Mouse (Mus musculus): ENCODE data around the gene Traf1. TPM values are rescaled to one million over a fixed set of nuclear protein-coding genes. Genes with fewer than 3 reads are reported as not detected.

Traf1 gene
- polyA plus RNA-seq, 1 experiment from 2014 or later, result 3.3 TPM

GRCm38 (mm10) chr2:34971080-34971888 is 9.7 kb upstream of the Traf1 start:
- H3K27me3 ChIP-seq (ENCODE audit: control insufficient read depth, insufficient read depth, low read length), result no peaks in the 10 kb centered on the region
- H3K36me3 ChIP-seq (ENCODE audit: control insufficient read depth, insufficient read depth), result no peaks in the 10 kb centered on the region
- ATAC-seq (replicated peaks; ENCODE audit: extremely low read depth, insufficient read depth, low FRiP score), result no peak
- WGBS, result 71% methylated on average over 11 of the region's 11 CpGs
- no peak overlapping the region for H3K4me2 ChIP-seq (ENCODE audit: low read depth, low read length)
- peaks cover 5% of the 10 kb centered on the region; the same call in 1 of the 2 replicates for H3K9me3 ChIP-seq (replicated peaks; ENCODE audit: control insufficient read depth, low read length)
- H3K4me3 ChIP-seq (ENCODE audit: low read length), result no peak overlapping the region
- H3K9ac ChIP-seq (ENCODE audit: low read length), result no peak overlapping the region
- H3K4me1 ChIP-seq (ENCODE audit: control insufficient read depth, insufficient read depth, low read length), result 0 out of 2 replicates have a peak, but pooled peaks cover 8% of the 10 kb centered on the region
- no peak overlapping the region for H3K27ac ChIP-seq (ENCODE audit: low read length)

GRCm38 (mm10) chr2:34970092-34970750 is 8.6 kb upstream of the Traf1 start:
- no peak; the same call in 1 of the 2 replicates for ATAC-seq (replicated peaks; ENCODE audit: extremely low read depth, insufficient read depth, low FRiP score)
- Histone ChIP-seq H3K4me1 (ENCODE audit: control insufficient read depth, insufficient read depth, low read length) (0 out of 2 replicates have a peak, but pooled peaks cover 8% of the 10 kb centered on the region), H3K27me3 (ENCODE audit: control insufficient read depth, insufficient read depth, low read length) (no peaks in the 10 kb centered on the region), H3K9ac (ENCODE audit: low read length) (no peak overlapping the region), H3K9me3 (replicated peaks; ENCODE audit: control insufficient read depth, low read length) (peaks cover 4% of the 10 kb centered on the region; the same call in 1 of the 2 replicates), H3K36me3 (ENCODE audit: control insufficient read depth, insufficient read depth) (no peaks in the 10 kb centered on the region), H3K4me2 (ENCODE audit: low read depth, low read length) (no peak overlapping the region), H3K4me3 (ENCODE audit: low read length) (no peak overlapping the region), H3K27ac (ENCODE audit: low read length) (no peak overlapping the region)
- WGBS, result 23% methylated on average over 9 of the region's 9 CpGs

- Histone ChIP-seq H3K27me3 (ENCODE audit: control insufficient read depth, insufficient read depth, low read length) (no peaks in the 10 kb centered on the region), H3K4me2 (ENCODE audit: low read depth, low read length) (no peak overlapping the region), H3K9me3 (replicated peaks; ENCODE audit: control insufficient read depth, low read length) (no peaks in the 10 kb centered on the region), H3K9ac (ENCODE audit: low read length) (no peak overlapping the region), H3K36me3 (ENCODE audit: control insufficient read depth, insufficient read depth) (no peaks in the 10 kb centered on the region), H3K4me3 (ENCODE audit: low read length) (no peak overlapping the region), H3K27ac (ENCODE audit: low read length) (no peak overlapping the region), H3K4me1 (ENCODE audit: control insufficient read depth, insufficient read depth, low read length) (0 out of 2 replicates have a peak, but pooled peaks cover 8% of the 10 kb centered on the region)
- no peak for ATAC-seq (replicated peaks; ENCODE audit: extremely low read depth, insufficient read depth, low FRiP score)
- WGBS, result 49% methylated on average over 7 of the region's 7 CpGs
Observed at GRCm38 (mm10) chr2:34969166-34969565, 7.6 kb upstream of the Traf1 start.

- Histone ChIP-seq H3K9ac (ENCODE audit: low read length) (no peak overlapping the region), H3K36me3 (ENCODE audit: control insufficient read depth, insufficient read depth) (no peaks in the 10 kb centered on the region), H3K4me1 (ENCODE audit: control insufficient read depth, insufficient read depth, low read length) (0 out of 2 replicates have a peak, but pooled peaks cover 12% of the 10 kb centered on the region), H3K9me3 (replicated peaks; ENCODE audit: control insufficient read depth, low read length) (no peaks in the 10 kb centered on the region), H3K27me3 (ENCODE audit: control insufficient read depth, insufficient read depth, low read length) (no peaks in the 10 kb centered on the region), H3K4me2 (ENCODE audit: low read depth, low read length) (no peak overlapping the region), H3K4me3 (ENCODE audit: low read length) (no peak overlapping the region), H3K27ac (ENCODE audit: low read length) (no peak overlapping the region)
- WGBS, result 78% methylated on average over 8 of the region's 8 CpGs
- no peak for ATAC-seq (replicated peaks; ENCODE audit: extremely low read depth, insufficient read depth, low FRiP score)
Observed at GRCm38 (mm10) chr2:34966243-34966934, 4.8 kb upstream of the Traf1 start.

DNA sequence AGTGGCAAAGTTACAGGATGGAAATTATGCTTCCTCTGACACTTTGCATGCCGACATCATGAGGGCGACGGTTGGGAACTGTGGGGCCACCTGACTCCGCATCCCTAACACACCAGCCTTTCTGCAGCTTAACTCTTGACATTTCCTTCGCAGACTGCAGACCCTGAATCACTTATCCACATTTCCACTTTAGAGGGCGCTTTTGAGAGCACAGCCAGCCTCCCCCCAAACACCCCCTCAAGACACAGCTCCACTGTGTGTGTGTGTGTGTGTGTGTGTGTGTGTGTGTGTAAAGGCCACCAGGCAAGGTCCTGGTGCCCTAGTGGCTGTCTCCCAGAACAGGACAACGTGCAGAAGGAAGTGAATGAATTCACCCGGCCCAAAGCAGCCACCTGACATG is 4.2 kb upstream of the Traf1 start:
- Histone ChIP-seq H3K27me3 (ENCODE audit: control insufficient read depth, insufficient read depth, low read length) (no peaks in the 10 kb centered on the region), H3K4me2 (ENCODE audit: low read depth, low read length) (no peak overlapping the region), H3K4me1 (ENCODE audit: control insufficient read depth, insufficient read depth, low read length) (peaks cover 16% of the 10 kb centered on the region; the same call in 1 of the 2 replicates), H3K4me3 (ENCODE audit: low read length) (no peak overlapping the region), H3K9me3 (replicated peaks; ENCODE audit: control insufficient read depth, low read length) (no peaks in the 10 kb centered on the region), H3K9ac (ENCODE audit: low read length) (no peak overlapping the region), H3K27ac (ENCODE audit: low read length) (no peak overlapping the region), H3K36me3 (ENCODE audit: control insufficient read depth, insufficient read depth) (no peaks in the 10 kb centered on the region)
- ATAC-seq (replicated peaks; ENCODE audit: extremely low read depth, insufficient read depth, low FRiP score), result no peak
- WGBS, result 66% methylated on average over 8 of the region's 8 CpGs

DNA sequence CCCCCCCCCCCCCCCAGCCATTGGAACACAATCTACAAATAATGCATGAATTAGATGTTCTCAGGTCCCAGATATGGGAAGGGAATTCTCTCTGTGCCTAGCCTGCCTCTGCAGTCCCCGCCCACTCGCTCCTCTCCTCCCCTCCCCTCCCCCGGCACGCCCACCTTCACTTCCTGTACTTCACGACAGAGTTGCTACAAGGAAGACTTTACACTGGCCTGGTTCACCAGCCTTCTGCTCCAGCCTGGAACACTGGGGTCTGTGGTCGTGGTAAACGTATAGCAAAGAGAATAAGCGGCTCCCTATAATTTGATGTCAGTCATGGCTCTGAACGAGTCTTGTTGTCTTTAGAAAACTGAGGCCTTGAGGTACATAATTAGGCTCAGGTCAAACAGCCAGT is 3.7 kb upstream of the Traf1 start:
- no peak overlapping the region for H3K4me3 ChIP-seq (ENCODE audit: low read length)
- H3K4me1 ChIP-seq (ENCODE audit: control insufficient read depth, insufficient read depth, low read length), result peaks cover 16% of the 10 kb centered on the region; the same call in 1 of the 2 replicates
- no peak overlapping the region for H3K4me2 ChIP-seq (ENCODE audit: low read depth, low read length)
- H3K9me3 ChIP-seq (replicated peaks; ENCODE audit: control insufficient read depth, low read length), result no peaks in the 10 kb centered on the region
- ATAC-seq (replicated peaks; ENCODE audit: extremely low read depth, insufficient read depth, low FRiP score), result no peak
- no peak overlapping the region for H3K9ac ChIP-seq (ENCODE audit: low read length)
- WGBS, result 40% methylated on average over 9 of the region's 9 CpGs
- no peaks in the 10 kb centered on the region for H3K36me3 ChIP-seq (ENCODE audit: control insufficient read depth, insufficient read depth)
- H3K27ac ChIP-seq (ENCODE audit: low read length), result no peak overlapping the region
- no peaks in the 10 kb centered on the region for H3K27me3 ChIP-seq (ENCODE audit: control insufficient read depth, insufficient read depth, low read length)

- Histone ChIP-seq H3K36me3 (ENCODE audit: control insufficient read depth, insufficient read depth) (no peaks in the 10 kb centered on the region), H3K4me1 (ENCODE audit: control insufficient read depth, insufficient read depth, low read length) (peaks cover 14% of the 10 kb centered on the region; the same call in 1 of the 2 replicates), H3K9ac (ENCODE audit: low read length) (no peak overlapping the region), H3K4me2 (ENCODE audit: low read depth, low read length) (no peak overlapping the region), H3K4me3 (ENCODE audit: low read length) (no peak overlapping the region), H3K9me3 (replicated peaks; ENCODE audit: control insufficient read depth, low read length) (no peaks in the 10 kb centered on the region), H3K27ac (ENCODE audit: low read length) (no peak overlapping the region), H3K27me3 (ENCODE audit: control insufficient read depth, insufficient read depth, low read length) (no peaks in the 10 kb centered on the region)
- no peak for ATAC-seq (replicated peaks; ENCODE audit: extremely low read depth, insufficient read depth, low FRiP score)
- 73% methylated on average over 9 of the region's 9 CpGs for WGBS
Observed at GRCm38 (mm10) chr2:34964651-34965050, 3.1 kb upstream of the Traf1 start.

- Histone ChIP-seq H3K27me3 (ENCODE audit: control insufficient read depth, insufficient read depth, low read length) (no peaks in the 10 kb centered on the region), H3K4me2 (ENCODE audit: low read depth, low read length) (no peak overlapping the region), H3K4me3 (ENCODE audit: low read length) (no peak overlapping the region), H3K27ac (ENCODE audit: low read length) (peak overlapping the region; percentile 67; the same call in 1 of the 2 replicates), H3K9me3 (replicated peaks; ENCODE audit: control insufficient read depth, low read length) (no peaks in the 10 kb centered on the region), H3K9ac (ENCODE audit: low read length) (no peak overlapping the region), H3K36me3 (ENCODE audit: control insufficient read depth, insufficient read depth) (no peaks in the 10 kb centered on the region), H3K4me1 (ENCODE audit: control insufficient read depth, insufficient read depth, low read length) (peaks cover 10% of the 10 kb centered on the region; the same call in 1 of the 2 replicates)
- WGBS, result 89% methylated on average over 6 of the region's 6 CpGs
- no peak for ATAC-seq (replicated peaks; ENCODE audit: extremely low read depth, insufficient read depth, low FRiP score)
Observed at GRCm38 (mm10) chr2:34964230-34964629, 2.7 kb upstream of the Traf1 start.

Data from heart, embryonic 16.5 days (tissue).